Mouse (Mus musculus) forebrain, embryonic 13.5 days (tissue): Measurements from ENCODE around the gene Zfp653. TPM values are rescaled to one million over a fixed set of nuclear protein-coding genes. Genes with fewer than 3 reads are reported as not detected.

ENCODE experiments used
- ATAC-seq: fragments of 200-750 bp; cut with Nextera tagmentation; 2 replicates; pipeline ENCODE4 v1.8.0; 2017
- H3K27ac ChIP-seq: fragments of 300-500 bp; sonication (generic); 2 replicates; pipeline ENCODE4 v1.5.1; 2015; ENCODE audit warnings: inconsistent platforms, mild to moderate bottlenecking, moderate library complexity
- H3K27me3 ChIP-seq: fragments of 300-500 bp; sonication (generic); 2 replicates; pipeline ENCODE4 v1.6.1; 2015; ENCODE audit warnings: mild to moderate bottlenecking, inconsistent platforms
- H3K36me3 ChIP-seq: fragments of 300-500 bp; sonication (generic); 2 replicates; pipeline ENCODE4 v1.6.1; 2015; ENCODE audit warnings: mild to moderate bottlenecking, inconsistent platforms; ENCODE audit not compliant: poor library complexity, severe bottlenecking
- H3K4me1 ChIP-seq: fragments of 300-500 bp; sonication (generic); 2 replicates; pipeline ENCODE4 v1.6.1; 2015; ENCODE audit warnings: inconsistent platforms
- H3K4me2 ChIP-seq: fragments of 300-500 bp; sonication (generic); 2 replicates; pipeline ENCODE4 v1.6.1; 2015; ENCODE audit warnings: inconsistent platforms, mild to moderate bottlenecking, moderate library complexity
- H3K4me3 ChIP-seq: fragments of 300-500 bp; sonication (generic); 2 replicates; pipeline ENCODE4 v1.5.1; 2015; ENCODE audit warnings: mild to moderate bottlenecking, inconsistent platforms
- H3K9ac ChIP-seq: fragments of 300-500 bp; sonication (generic); 2 replicates; pipeline ENCODE4 v1.6.1; 2015; ENCODE audit warnings: mild to moderate bottlenecking, inconsistent platforms
- H3K9me3 ChIP-seq: fragments of 300-500 bp; sonication (generic); replicated peaks from 2 replicates; pipeline ENCODE4 v1.6.1; 2016; ENCODE audit warnings: inconsistent platforms
- WGBS: fragments of 180-500 bp; shearing (Covaris S2); methylation state at CpG from one replicate; pipeline ENCODE4 v1.1.7; 2015; 5-methylcytosine and 5-hydroxymethylcytosine counted together
- microRNA-seq: library from miRNA; unstranded; fragments of <30 nt; microRNA quantifications from one replicate; pipeline ENCODE4, GENCODE M21; 2016
- polyA plus RNA-seq: library from polyadenylated mRNA; unstranded; fragments of >200 nt; fragmentation: Nextera tagmentation; extraction: Ambion mirVana; gene quantifications from 2 replicates; pipeline ENCODE4 v1.2.1, GENCODE M21; 2015

Zfp653 gene
- polyA plus RNA-seq, 1 experiment from 2014 or later, result 17.1 TPM

GRCm38 (mm10) chr9:22012731-22013130 lies 58.4 kb downstream of the Zfp653 start:
- WGBS, result 90% methylated on average over 13 of the region's 13 CpGs
- Histone ChIP-seq H3K9me3 (no peaks in the 10 kb centered on the region), H3K27me3 (no peaks in the 10 kb centered on the region), H3K27ac (no peak overlapping the region), H3K4me1 (no peaks in the 10 kb centered on the region), H3K36me3 (peaks cover 94% of the 10 kb centered on the region), H3K9ac (no peak overlapping the region), H3K4me3 (no peak overlapping the region), H3K4me2 (no peak overlapping the region)
- peak; percentile 23 for ATAC-seq

- Histone ChIP-seq H3K36me3 (peaks cover 96% of the 10 kb centered on the region), H3K27me3 (no peaks in the 10 kb centered on the region), H3K4me1 (0 out of 2 replicates have a peak, but pooled peaks cover 2% of the 10 kb centered on the region), H3K9me3 (no peaks in the 10 kb centered on the region), H3K4me3 (no peak overlapping the region), H3K27ac (no peak overlapping the region), H3K4me2 (no peak overlapping the region), H3K9ac (no peak overlapping the region)
- peak; percentile 22; the same call in 1 of the 2 replicates for ATAC-seq
- WGBS, result 87% methylated on average over 5 of the region's 5 CpGs
Measured at GRCm38 (mm10) chr9:22011055-22011454, 60.1 kb downstream of the Zfp653 start.

Small RNA genes lying within 50 kb of the gene (microRNA-seq; reads per million reads assigned to microRNA genes)
- not detected for gene Mir7084

Other genes starting within 250 kb of the Zfp653 start
- 0.21 TPM in 1 of 2 replicates, not detected in the other for gene Angptl8, start 235.9 kb downstream of the Zfp653 start, polyA plus RNA-seq
- gene Dock6, start 218.7 kb downstream of the Zfp653 start, polyA plus RNA-seq, result 12.5 and 13.9 TPM in 2 replicates
- gene Rab3d, start 153.2 kb downstream of the Zfp653 start, polyA plus RNA-seq, result 18.3 and 21.0 TPM in 2 replicates
- 5.0 and 6.6 TPM in 2 replicates for gene Ccdc159, start 143.9 kb downstream of the Zfp653 start, polyA plus RNA-seq
- gene Tmem205, start 143.8 kb downstream of the Zfp653 start, polyA plus RNA-seq, result 42.2 and 42.3 TPM in 2 replicates
- gene Plppr2, start 134.3 kb downstream of the Zfp653 start, polyA plus RNA-seq, result 37.8 and 44.1 TPM in 2 replicates
- gene Swsap1, start 115.6 kb downstream of the Zfp653 start, polyA plus RNA-seq, result 8.6 and 12.1 TPM in 2 replicates
- 0.99 and 1.9 TPM in 2 replicates for gene Epor, start 107.9 kb downstream of the Zfp653 start, polyA plus RNA-seq
- gene Rgl3, start 81.9 kb downstream of the Zfp653 start, polyA plus RNA-seq, result 1.1 and 1.2 TPM in 2 replicates
- gene Ccdc151, start 68.7 kb downstream of the Zfp653 start, polyA plus RNA-seq, result 4.0 and 4.6 TPM in 2 replicates
- gene Prkcsh, start 68.6 kb downstream of the Zfp653 start, polyA plus RNA-seq, result 84.2 and 89.6 TPM in 2 replicates
- 63.7 and 66.4 TPM in 2 replicates for gene Elavl3, start 19.4 kb downstream of the Zfp653 start, polyA plus RNA-seq
- not detected in 2 replicates for gene Gm49318, start 117 bp downstream of the Zfp653 start, polyA plus RNA-seq
- 47.7 and 51.5 TPM in 2 replicates for gene Ecsit, start 14.1 kb upstream of the Zfp653 start, polyA plus RNA-seq
- 1.8 and 2.2 TPM in 2 replicates for gene Cnn1, start 27.8 kb upstream of the Zfp653 start, polyA plus RNA-seq
- gene Elof1, start 45.8 kb upstream of the Zfp653 start, polyA plus RNA-seq, result 206 and 210 TPM in 2 replicates
- 0.81 and 1.2 TPM in 2 replicates for gene Acp5, start 64.3 kb upstream of the Zfp653 start, polyA plus RNA-seq
- 79.3 and 87.5 TPM in 2 replicates for gene Pigyl, start 85.5 kb upstream of the Zfp653 start, polyA plus RNA-seq
- 0.13 and 0.19 TPM in 2 replicates for gene Zfp872, start 116.7 kb upstream of the Zfp653 start, polyA plus RNA-seq
- gene Zfp809, start 154.3 kb upstream of the Zfp653 start, polyA plus RNA-seq, result 9.3 and 11.0 TPM in 2 replicates
- 10.4 and 10.7 TPM in 2 replicates for gene Zfp599, start 188.5 kb upstream of the Zfp653 start, polyA plus RNA-seq
- 32.9 and 33.8 TPM in 2 replicates for gene Zfp810, start 236.3 kb upstream of the Zfp653 start, polyA plus RNA-seq